Mouse (Mus musculus): ENCODE measurements at regions not wholly inside any gene's neighbourhood (a gene's known extent, or its start where the extent isn't known, plus 50 kb on each side); places are given as distances from the start of the nearest gene placed in this dataset.

DNA sequence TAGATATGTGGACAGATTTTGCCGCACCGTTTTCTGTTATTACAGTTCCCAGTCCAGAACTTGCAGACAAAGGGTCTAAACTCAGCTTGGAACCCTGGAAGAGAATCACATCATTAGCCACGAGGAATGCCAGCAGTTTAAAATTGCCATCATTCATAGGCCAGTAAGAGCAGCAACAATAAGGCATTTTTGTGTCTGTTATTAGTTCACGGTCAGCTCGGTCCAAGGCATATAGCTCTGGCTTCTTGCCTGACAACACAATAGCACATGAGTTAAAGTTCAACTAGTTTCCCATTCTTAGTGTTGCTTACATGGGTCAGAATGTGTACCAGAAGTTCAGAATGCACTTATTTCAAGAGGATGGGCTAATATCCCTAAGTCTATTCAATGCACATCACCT, 103.4 kb downstream of the Olig3 start:
- Histone ChIP-seq H3K4me2 (no peak overlapping the region), H3K9ac (no peak overlapping the region), H3K27ac (no peak overlapping the region), H3K9me3 (replicated peaks) (no peaks in the 10 kb centered on the region), H3K4me1 (replicated peaks) (no peaks in the 10 kb centered on the region), H3K36me3 (no peaks in the 10 kb centered on the region), H3K27me3 (no peaks in the 10 kb centered on the region), H3K4me3 (no peak overlapping the region)
- WGBS, result 83% methylated on average over 5 of the region's 5 CpGs
- no peak for ATAC-seq (replicated peaks; ENCODE audit: insufficient number of reproducible peaks, insufficient read depth, low FRiP score, low read depth)

- Histone ChIP-seq H3K27me3 (no peaks in the 10 kb centered on the region), H3K4me1 (replicated peaks) (no peaks in the 10 kb centered on the region), H3K36me3 (no peaks in the 10 kb centered on the region), H3K27ac (no peak overlapping the region), H3K9ac (no peak overlapping the region), H3K9me3 (replicated peaks) (no peaks in the 10 kb centered on the region), H3K4me3 (no peak overlapping the region), H3K4me2 (no peak overlapping the region)
- no peak for ATAC-seq (replicated peaks; ENCODE audit: insufficient number of reproducible peaks, insufficient read depth, low FRiP score, low read depth)
- 68% methylated on average over 4 of the region's 4 CpGs for WGBS
Measured at GRCm38 (mm10) chr10:19460164-19460563, 103.8 kb downstream of the Olig3 start.

- Histone ChIP-seq H3K27ac (no peak overlapping the region), H3K9ac (no peak overlapping the region), H3K27me3 (no peaks in the 10 kb centered on the region), H3K36me3 (no peaks in the 10 kb centered on the region), H3K4me1 (replicated peaks) (no peaks in the 10 kb centered on the region), H3K4me2 (no peak overlapping the region), H3K4me3 (no peak overlapping the region), H3K9me3 (replicated peaks) (no peaks in the 10 kb centered on the region)
- 69% methylated on average over 3 of the region's 3 CpGs for WGBS
- no peak for ATAC-seq (replicated peaks; ENCODE audit: insufficient number of reproducible peaks, insufficient read depth, low FRiP score, low read depth)
Measured at GRCm38 (mm10) chr10:19463800-19464199, 107.5 kb downstream of the Olig3 start.

DNA sequence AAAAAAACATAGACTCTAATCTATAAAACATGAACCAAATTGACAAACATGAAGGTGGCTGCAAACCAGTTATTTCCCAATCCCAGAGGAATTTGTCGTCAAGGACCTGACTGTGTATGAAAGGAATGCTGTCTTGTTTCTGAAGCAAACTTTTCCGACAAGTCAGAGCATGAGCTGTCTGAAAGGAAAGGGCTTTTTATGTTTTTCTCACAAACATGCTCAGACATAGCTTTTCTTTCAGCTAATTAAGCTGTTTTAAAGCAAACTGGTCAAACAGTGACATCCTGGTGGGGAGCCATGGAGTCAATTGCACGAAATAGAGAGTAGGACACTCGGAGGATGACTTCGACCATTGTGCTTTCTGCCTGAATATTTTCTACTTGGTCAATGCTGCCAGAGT, 108.2 kb downstream of the Olig3 start:
- no peaks in the 10 kb centered on the region for H3K27me3 ChIP-seq
- 67% methylated on average over 5 of the region's 5 CpGs for WGBS
- no peaks in the 10 kb centered on the region for H3K4me1 ChIP-seq (replicated peaks)
- H3K9ac ChIP-seq, result no peak overlapping the region
- H3K4me2 ChIP-seq, result no peak overlapping the region
- no peak overlapping the region for H3K4me3 ChIP-seq
- no peak overlapping the region for H3K27ac ChIP-seq
- H3K36me3 ChIP-seq, result no peaks in the 10 kb centered on the region
- no peaks in the 10 kb centered on the region for H3K9me3 ChIP-seq (replicated peaks)
- no peak for ATAC-seq (replicated peaks; ENCODE audit: insufficient number of reproducible peaks, insufficient read depth, low FRiP score, low read depth)

DNA sequence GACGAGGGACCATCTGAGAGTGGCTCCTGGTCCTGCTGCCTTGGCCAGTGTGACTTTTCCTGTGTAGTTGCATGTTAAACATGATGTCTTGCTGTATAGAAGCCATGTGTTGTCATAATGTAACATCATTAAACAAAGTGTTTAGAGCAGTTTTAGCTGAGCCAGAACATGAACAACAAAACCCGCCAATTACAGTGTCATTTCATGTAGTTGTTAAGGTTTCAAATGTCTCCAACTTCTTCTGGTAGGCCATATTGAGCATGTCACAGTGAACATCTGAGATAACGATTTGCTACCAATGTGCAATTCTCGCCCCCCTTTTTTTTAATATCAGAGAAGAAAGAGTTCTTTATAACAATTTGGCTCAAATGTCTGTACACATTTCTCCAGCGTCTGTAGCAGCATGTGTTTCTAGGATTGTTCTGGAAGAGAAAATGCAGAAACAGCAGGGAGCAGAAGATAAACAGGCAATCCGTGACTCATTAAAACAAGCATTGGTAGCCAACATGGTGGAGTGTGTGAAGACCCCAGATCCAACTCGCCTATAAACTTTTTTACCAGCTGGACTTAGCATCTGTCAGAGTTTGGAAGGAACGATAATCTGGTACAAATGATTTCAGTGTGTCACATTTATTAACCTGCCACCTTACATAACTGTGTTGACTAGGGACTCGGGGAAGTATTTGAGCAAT, 115.2 kb downstream of the Olig3 start:
- Histone ChIP-seq H3K27me3 (no peaks in the 10 kb centered on the region), H3K4me1 (replicated peaks) (no peaks in the 10 kb centered on the region), H3K9me3 (replicated peaks) (no peaks in the 10 kb centered on the region), H3K27ac (no peak overlapping the region), H3K36me3 (no peaks in the 10 kb centered on the region), H3K4me2 (no peak overlapping the region), H3K9ac (no peak overlapping the region), H3K4me3 (no peak overlapping the region)
- WGBS, result 73% methylated on average over 9 of the region's 9 CpGs
- no peak for ATAC-seq (replicated peaks; ENCODE audit: insufficient number of reproducible peaks, insufficient read depth, low FRiP score, low read depth)

DNA sequence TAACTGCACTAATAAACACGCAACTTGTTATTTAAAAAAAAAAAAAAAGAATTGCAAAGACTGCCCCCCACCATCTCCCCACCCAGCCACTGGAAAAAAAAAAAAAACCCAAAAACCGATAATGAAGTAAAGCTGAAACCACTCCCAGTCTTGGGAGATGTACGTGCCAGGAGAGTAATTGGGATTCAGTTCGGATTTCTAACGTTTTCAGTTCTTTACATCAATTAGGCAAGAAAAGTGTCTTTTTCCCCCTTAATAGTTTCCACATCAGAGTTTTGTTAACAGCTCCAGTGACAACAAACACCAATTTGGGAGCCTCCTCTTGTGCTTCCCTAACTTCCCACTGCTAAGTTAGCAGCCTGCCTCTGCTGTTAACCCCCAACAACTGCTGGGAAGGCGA, 115.7 kb downstream of the Olig3 start:
- Histone ChIP-seq H3K9me3 (replicated peaks) (no peaks in the 10 kb centered on the region), H3K4me3 (no peak overlapping the region), H3K4me2 (no peak overlapping the region), H3K36me3 (no peaks in the 10 kb centered on the region), H3K9ac (no peak overlapping the region), H3K27me3 (no peaks in the 10 kb centered on the region), H3K27ac (no peak overlapping the region), H3K4me1 (replicated peaks) (no peaks in the 10 kb centered on the region)
- no peak for ATAC-seq (replicated peaks; ENCODE audit: insufficient number of reproducible peaks, insufficient read depth, low FRiP score, low read depth)
- WGBS, result 54% methylated on average over 6 of the region's 6 CpGs

GRCm38 (mm10) chr10:19472949-19473535, 116.7 kb downstream of the Olig3 start:
- Histone ChIP-seq H3K27me3 (no peaks in the 10 kb centered on the region), H3K4me2 (no peak overlapping the region), H3K9ac (no peak overlapping the region), H3K27ac (no peak overlapping the region), H3K4me1 (replicated peaks) (no peaks in the 10 kb centered on the region), H3K9me3 (replicated peaks) (no peaks in the 10 kb centered on the region), H3K4me3 (no peak overlapping the region), H3K36me3 (no peaks in the 10 kb centered on the region)
- 66% methylated on average over 3 of the region's 3 CpGs for WGBS
- no peak for ATAC-seq (replicated peaks; ENCODE audit: insufficient number of reproducible peaks, insufficient read depth, low FRiP score, low read depth)

DNA sequence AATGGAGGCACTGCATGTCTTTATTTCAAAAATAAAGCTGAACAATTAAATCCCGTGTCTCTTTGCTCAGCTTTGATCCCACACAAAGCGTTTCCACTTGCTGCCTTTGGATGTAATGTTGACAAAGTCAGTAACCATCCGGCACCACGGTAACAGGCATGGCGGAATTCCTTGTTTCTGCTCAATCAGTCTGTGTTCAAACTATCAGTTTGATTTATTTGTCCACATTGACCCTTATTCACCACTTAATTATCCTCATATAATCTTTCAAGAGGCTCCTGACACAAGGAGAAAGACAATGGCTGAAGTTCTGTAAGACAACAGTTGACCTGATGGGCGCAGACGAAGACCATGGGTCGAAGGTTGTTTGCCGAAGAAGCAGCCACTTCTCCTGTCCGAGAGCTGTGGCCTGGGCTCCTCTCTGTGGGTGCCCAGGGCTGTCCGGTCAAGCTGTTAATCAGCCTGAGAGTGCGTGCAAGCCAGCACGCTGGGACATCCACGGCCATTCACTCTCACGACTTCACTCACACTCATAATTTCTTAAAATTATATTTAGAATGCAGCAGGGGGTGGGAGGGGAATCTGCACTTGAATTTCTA, 106.1 kb upstream of the Ifngr1 start:
- H3K36me3 ChIP-seq, result no peaks in the 10 kb centered on the region
- 73% methylated on average over 15 of the region's 15 CpGs for WGBS
- H3K9ac ChIP-seq, result no peak overlapping the region
- H3K4me3 ChIP-seq, result no peak overlapping the region
- H3K27me3 ChIP-seq, result no peaks in the 10 kb centered on the region
- H3K4me2 ChIP-seq, result no peak overlapping the region
- H3K9me3 ChIP-seq (replicated peaks), result no peaks in the 10 kb centered on the region
- H3K4me1 ChIP-seq (replicated peaks), result no peaks in the 10 kb centered on the region
- ATAC-seq (replicated peaks; ENCODE audit: insufficient number of reproducible peaks, insufficient read depth, low FRiP score, low read depth), result no peak
- no peak overlapping the region for H3K27ac ChIP-seq

- Histone ChIP-seq H3K4me2 (no peak overlapping the region), H3K27me3 (no peaks in the 10 kb centered on the region), H3K9me3 (replicated peaks) (no peaks in the 10 kb centered on the region), H3K4me1 (replicated peaks) (peaks cover 4% of the 10 kb centered on the region), H3K36me3 (no peaks in the 10 kb centered on the region), H3K9ac (no peak overlapping the region), H3K27ac (no peak overlapping the region), H3K4me3 (no peak overlapping the region)
- ATAC-seq (replicated peaks; ENCODE audit: insufficient number of reproducible peaks, insufficient read depth, low FRiP score, low read depth), result no peak
- 45% methylated on average over 8 of the region's 8 CpGs for WGBS
Measured at GRCm38 (mm10) chr10:19490500-19490899, 101.2 kb upstream of the Ifngr1 start.

DNA sequence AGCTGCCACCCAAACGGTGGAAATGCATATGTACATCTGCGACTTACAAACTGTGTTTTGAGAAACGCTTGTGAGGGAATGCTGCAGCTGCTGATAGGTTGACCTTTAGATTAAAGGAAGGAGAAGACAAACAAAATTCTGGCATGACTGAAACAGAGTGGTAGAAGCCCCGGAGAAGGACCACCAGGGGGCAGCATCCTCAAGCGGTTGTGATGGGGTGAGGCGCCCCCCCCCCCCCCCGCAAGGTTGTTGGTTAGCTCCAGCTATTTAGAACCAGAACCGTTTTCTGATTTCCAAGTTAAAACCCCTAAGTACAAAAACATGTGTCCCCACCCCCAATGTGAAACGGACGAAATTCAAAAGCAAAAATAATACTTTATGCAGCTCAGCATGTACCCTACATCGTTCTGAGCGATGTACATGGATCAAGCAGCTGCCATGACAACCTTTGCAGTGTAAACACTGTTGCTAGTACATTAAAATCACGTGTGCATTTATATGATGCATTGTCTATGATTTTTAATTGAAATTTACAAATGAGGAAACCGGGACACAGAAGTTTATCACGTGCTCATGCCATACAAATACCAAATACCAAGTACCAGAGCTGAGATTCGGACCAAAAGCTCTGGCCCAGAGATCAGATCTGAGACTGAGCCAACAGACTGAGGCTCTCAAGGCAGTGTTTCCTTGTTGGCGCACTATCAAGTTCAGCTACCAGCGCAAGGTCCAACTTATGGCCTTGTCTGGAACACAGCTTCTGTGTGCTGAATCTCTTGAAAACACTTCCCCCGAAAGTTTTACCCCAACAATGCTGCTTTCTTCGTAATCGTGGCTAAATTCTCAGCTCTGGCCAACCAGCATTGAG, 100.0 kb upstream of the Ifngr1 start:
- 54% methylated on average over 21 of the region's 21 CpGs for WGBS
- no peaks in the 10 kb centered on the region for H3K9me3 ChIP-seq (replicated peaks)

DNA sequence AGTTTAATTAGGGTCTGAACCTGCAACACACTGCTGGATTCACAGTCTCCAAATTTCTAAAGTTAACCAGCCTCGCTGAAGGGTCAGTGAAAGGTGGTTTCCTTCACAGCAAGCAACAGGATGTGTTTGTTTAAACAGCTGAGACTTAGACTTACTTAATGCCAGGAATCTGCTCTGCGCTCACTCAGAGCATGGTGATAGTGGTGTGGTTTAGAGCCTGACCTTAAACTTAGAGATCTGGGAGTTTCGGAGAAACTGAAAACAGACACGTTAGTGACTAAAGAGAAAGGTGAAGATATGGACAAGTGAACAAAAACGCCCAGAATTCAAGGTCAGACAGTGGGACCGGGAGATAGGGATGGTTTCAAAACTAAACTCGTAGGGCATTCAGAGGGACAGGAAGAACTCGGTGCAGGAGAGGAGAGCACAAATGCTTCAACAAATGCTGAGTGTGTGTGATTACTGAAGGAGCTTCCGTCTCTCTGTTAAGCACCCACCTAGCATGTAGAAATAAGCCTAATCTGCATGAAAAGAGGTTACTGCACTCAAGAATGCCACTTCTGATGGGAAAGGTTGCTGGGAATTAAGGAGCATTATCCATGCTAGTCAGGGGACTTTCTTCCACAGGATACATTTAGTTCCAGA, 97.2 kb upstream of the Ifngr1 start:
- peaks cover 4% of the 10 kb centered on the region for H3K4me1 ChIP-seq (replicated peaks)
- no peaks in the 10 kb centered on the region for H3K36me3 ChIP-seq
- peak; percentile 73 for ATAC-seq (replicated peaks; ENCODE audit: insufficient number of reproducible peaks, insufficient read depth, low FRiP score, low read depth)
- peak overlapping the region; percentile 18; the same call in 1 of the 2 replicates for H3K4me3 ChIP-seq
- H3K27ac ChIP-seq, result peak overlapping the region; percentile 59
- no peaks in the 10 kb centered on the region for H3K27me3 ChIP-seq
- 11% methylated on average over 9 of the region's 9 CpGs for WGBS
- no peaks in the 10 kb centered on the region for H3K9me3 ChIP-seq (replicated peaks)
- no peak overlapping the region for H3K9ac ChIP-seq
- H3K4me2 ChIP-seq, result peak overlapping the region; percentile 41

More for the DNA sequence above, 100.0 kb upstream of the Ifngr1 start:
- no peak overlapping the region for H3K4me3 ChIP-seq
- no peak overlapping the region for H3K4me2 ChIP-seq
- H3K36me3 ChIP-seq, result no peaks in the 10 kb centered on the region
- H3K27me3 ChIP-seq, result no peaks in the 10 kb centered on the region
- H3K27ac ChIP-seq, result no peak overlapping the region
- ATAC-seq (replicated peaks; ENCODE audit: insufficient number of reproducible peaks, insufficient read depth, low FRiP score, low read depth), result no peak
- H3K4me1 ChIP-seq (replicated peaks), result peaks cover 4% of the 10 kb centered on the region
- H3K9ac ChIP-seq, result no peak overlapping the region

All from heart, embryonic 15.5 days (tissue).